Mouse (Mus musculus): ENCODE measurements around the gene Ppp2r5d.
A peak's percentile ranks its signal among the peaks of the same experiment; 100 is the strongest.

Ppp2r5d gene

DNA sequence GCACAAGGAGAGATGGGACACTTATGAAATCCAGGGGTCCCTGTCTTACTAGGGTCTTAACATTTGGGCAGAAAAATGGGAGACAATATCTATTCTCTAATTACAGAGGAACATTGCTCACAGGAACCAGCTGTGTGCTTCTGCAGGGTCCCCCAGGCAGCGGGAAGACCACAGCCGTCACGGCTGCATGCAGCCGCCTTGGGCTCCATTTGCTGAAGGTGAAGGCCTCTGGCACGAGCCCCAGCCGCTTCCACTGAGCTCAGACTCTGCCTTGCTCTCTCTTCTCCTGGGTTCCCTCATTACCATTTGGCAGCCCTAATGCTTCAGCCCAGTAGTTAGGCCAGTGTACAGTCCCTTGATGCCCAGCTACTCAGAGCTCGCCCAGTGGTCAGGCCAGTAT lies 16.2 kb upstream of the Ppp2r5d start:
- no peak for DNase-seq (ENCODE audit: low read depth, low spot score)

DNA sequence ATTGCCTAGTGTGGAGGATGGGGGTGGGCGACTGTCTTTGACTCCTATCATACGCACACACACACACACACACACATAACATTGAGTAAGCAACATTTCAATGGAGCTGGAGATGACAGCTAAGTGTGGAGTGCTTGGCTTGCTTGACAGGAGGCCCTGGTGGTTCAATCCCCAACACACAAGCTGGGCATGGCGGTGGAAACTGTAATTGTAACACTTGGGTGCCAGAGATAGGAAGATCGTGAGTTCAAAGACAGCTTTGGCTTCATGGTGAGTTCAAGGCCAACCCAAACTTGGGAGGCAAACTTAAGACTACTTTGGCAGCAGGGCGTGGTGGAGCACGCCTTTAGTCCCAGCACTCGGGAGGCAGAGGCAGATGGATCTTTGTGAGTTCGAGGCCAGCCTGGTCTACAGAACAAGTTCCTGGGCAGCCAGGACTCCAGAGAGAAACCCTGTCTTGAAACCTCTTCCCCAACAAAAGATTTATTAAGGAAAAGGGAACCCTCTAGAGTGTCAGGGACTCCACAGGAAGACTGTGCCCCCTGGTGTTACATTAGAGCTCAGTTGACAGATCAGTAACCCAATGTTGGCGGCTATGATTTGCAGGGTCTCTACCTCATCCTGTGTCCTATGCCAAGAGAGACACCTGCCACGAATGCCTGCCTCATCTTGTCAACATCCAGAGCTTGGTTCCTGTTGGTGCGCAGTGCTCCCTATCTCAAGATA lies 10.0 kb upstream of the Ppp2r5d start:
- DNase-seq (ENCODE audit: low read depth, low spot score): no peak

DNA sequence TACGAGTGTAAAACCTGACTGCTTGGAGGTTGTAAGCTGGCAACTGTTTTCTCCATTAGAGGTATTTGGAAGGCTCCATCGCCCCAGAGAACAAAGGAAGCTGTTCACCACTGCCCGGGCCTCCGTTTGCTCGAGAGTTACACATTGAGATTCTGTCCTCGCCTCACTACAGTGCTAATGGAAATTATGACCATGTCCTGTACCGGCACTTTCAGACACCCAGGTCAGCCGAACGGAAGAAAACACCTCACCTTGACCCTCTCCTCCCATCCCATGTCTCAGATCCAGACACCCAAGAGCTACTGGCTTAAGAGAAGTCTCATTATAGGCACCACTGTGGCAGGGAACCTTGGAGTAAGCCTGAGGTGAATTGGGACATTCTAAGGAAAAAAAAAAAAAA lies 8.9 kb upstream of the Ppp2r5d start:
- DNase-seq (ENCODE audit: low read depth, low spot score): no peak

DNA sequence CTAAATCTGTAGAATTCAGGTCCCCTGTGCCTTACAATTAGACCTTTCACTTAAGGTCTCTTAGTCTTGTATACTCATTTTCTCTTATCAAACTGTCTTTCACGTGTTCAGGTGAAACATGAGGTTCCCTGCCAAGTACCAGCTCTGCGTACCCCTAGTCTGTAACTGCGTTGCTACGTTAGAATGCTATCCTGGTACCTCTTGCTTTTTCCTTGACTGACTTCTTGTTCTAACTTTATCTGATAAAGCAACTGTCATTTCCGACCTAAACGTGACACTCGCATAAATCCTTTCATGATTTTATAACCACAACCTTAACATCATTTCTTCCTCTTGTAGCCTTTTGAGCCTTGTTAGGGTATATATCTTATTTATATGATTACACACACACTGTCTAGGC lies 7.5 kb upstream of the Ppp2r5d start:
- DNase-seq (ENCODE audit: low read depth, low spot score): no peak

DNA sequence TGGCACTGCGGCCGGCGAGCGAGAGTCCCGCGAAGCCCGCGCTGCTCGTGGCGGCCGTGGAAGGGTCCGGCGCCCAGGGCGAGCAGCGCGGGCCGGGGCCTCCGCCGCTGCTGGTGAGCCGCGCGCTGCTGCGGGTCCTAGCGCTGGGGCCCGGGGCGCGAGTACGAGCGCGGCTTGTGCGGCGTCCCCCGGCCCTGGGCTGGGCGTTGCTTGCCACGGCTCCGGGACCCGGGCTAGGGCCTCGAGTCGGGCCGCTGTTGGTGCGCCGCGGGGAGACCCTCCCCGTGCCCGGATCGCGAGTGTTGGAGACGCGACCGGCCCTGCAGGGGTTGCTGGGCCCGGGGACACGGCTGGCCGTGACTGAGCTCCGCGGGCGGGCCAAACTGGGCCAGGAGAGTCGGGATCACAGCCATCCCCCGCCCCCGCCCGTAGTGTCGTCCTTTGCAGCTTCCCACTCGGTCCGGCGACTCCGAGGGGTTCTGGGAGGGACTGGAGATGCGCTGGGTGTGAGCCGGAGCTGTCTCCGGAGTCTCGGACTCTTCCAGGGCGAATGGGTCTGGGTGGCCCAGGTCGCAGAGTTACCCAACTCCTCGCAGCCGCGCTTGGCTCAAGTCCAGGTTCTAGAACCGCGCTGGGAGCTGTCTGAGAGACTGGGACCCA lies 6.8 kb upstream of the Ppp2r5d start:
- peak; percentile 39 for DNase-seq (ENCODE audit: low read depth, low spot score)

DNA sequence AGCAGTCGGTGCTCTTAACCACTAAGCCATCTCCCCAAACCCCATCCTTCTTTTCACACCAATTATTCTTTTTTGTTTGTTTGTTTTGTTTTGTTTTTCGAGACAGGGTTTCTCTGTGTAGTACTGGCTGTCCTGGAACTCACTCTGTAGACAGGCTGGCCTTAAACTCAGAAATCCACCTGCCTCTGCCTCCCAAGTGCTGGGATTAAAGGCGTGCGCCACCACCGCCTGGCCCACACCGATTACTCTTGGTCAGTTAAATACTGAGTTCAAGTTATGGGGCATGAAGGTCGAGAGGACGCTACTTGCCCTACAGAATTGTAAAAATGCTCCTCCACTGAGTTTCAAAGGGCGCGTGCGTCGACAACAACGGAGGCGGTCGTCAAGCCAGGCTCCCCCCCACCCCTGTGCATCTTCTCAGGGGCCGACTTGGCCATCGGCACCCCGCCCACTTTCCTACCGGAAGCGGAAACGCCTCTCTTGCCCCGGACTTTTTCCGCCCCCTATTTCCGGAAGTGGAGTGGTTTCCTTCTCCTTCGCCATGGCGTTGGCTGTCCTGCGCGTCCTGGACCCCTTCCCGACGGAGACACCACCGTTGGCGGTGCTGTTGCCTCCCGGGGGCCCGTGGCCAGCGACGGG lies 6.2 kb upstream of the Ppp2r5d start, which contains the start of gene Pex6:
TSS of gene Pex6 (plus strand) at position 505 of the 639 bp plus-strand sequence.
- DNase-seq (ENCODE audit: low read depth, low spot score): peak; percentile 88

DNA sequence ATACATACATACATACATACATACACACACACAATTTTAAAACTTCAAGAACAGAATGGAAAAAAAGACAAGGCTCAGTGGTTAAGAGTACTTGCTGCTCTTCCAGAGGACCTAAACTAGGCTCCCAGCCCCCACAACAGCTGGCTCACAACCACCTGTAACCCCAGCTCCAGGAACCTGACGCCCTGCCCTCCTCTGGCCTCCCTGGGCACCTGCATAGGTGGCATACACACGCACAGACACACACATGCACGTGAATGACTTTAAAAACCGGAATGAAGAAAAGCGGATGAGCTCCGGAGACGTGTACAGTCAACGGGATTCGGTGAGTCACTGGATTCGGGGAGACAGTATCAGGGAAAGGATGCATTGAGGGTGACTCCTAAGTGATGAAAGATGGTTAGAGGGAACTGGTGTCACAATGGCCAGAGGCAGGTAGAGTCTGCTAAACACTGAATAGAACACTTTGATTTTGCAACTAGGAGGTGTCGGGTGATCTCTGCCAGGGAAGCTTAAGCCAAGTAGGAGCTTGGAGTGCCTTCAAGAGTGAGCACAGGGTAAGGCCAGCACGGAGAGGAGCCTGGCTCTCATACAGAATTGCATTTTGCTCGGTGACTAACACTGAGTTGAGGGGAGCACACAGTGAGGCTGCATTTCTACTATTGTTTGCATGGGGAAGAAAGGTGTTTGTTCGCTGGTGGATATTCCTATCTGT lies 1.6 kb upstream of the Ppp2r5d start:
- DNase-seq (ENCODE audit: low read depth, low spot score): no peak

DNA sequence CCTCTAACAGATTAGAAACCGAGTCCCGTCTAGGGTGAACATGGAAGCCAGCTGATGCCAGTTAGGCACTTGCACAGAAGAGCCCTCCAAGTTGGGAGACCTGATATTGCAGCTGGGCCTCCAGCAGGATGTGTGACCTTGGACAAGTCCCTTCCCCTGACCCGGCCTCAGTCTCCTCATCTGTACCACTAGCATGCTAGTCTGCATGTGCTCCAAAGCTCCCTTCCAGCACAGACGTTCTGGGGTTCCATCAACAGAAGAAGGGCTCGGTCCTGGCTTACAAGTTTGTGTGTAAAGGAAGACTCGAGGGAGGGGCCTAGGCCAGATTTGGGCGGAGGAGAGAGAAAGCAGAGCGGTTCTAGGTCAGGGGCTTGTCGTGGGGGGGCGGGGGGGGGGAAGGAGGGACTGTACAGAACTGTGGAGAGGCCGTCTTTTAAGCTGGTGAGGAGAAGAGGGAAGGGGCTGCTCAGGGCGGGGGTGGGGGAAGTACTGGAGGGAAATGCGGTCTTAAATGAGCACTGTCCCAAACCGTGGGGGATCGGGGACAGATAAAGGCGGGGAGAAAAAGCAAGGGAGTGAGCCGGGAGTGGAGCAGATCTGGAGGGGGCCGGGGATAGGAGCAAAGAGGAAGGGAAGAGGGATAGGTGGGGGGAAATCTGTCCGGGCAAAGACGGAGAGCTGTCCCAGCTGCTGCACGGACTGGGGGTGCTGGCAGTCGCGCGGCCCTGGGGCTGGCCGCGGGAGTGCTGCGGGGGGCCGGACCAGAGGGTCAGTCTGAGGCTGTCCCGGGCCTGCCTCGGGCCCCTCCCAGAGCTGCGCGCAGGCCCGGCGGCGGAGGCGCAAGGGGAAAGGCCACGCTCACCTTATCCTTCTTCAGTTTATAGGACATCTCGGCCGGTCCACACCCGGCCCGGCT lies 682 bp downstream of the Ppp2r5d start:
- DNase-seq (ENCODE audit: low read depth, low spot score): no peak

DNA sequence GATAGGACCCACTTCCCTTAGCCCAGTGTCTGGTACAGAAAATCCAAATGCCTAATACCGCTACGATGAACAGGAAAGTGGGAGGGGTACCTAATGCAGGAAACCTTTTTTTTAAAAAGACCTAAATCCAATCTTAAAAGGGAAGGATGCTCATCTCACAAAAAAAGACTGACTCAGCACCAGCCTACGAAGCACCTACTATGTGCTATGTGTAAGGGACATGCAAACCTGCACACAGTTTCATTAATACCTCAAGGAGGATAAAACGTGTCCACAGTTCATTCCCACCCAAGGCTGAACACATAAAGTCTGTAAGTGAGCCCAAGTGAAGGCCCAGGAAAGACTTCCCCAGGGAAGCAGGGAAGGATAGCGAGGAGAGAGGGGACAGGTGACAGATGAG lies 2.4 kb downstream of the Ppp2r5d start:
- DNase-seq (ENCODE audit: low read depth, low spot score): no peak

DNA sequence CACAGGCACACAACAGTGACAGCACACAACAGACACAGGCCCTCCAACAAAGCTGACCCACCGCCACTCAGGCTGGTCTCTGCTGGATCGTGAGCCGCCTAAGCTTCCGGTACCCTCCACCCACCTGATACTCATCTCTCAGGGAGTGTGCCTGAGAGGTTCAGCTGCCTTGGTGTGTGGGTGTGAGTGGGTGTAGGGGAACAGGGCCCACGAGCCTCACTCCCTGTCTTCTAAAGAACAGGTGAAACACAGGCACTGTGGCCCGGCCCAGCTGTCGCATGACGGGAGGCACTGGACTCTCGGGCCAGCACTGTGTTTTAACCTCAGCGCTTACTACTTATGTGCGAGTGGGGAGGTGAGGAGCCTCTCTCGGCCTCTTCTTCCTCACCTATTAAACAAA lies 2.8 kb downstream of the Ppp2r5d start:
- no peak for DNase-seq (ENCODE audit: low read depth, low spot score)

DNA sequence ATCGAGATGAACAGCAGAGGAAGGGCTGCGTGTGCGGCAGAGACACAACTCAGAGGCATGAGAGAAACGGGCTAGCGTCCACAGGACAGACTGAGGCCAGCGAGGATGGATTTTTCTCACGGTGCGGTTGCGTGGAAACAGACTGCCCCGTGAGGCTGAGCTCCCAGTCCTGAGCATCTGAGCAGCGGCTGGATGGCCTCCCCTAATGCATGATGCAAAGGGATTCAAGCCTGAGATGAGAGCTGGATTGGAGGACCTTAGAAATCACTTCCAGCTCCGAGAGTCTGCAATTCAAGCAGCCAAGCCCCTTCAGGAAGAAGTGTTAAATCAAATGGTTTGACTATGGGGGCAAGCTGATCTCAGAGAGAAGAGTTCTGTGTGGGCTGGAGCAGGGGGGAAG lies 3.4 kb downstream of the Ppp2r5d start:
- DNase-seq (ENCODE audit: low read depth, low spot score): no peak

DNA sequence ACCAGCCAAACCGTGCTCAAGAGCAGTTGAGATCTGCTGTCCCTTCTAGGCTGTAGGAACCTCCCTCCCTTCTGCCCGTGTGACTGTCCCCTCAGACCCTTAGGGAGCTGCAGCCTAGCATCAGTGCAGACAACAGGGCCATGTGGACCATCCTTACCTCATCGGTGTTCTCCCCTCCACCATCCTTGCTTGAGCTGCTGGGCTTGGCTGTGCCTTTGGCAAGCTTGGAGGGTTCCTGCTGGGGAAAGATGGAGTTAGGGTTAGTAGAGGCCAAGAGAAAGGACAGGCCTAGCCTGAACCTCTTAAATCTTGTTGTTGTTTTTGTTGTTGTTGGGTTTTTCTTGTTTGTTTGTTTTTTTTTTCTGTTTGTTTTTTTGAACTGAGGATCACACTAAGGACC lies 5.0 kb downstream of the Ppp2r5d start:
- DNase-seq (ENCODE audit: low read depth, low spot score): no peak

DNA sequence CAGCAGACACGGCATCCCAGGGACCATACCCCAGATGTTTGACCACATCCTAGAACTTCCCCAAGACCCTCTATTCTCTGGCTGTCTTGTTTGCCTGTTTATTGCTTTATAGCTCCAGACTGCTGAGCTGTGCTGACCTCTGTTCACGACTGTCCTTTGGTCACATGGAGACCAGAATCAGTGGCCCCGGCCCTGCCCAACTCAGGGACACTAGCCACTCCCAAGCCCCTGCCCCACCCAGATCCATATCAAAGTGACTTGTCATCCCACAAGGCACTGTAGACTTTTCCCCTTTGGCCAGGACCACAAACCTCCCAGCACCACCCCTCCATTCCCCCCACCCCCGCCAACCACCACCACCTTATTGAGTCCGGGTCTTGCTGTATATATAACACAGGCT lies 5.7 kb downstream of the Ppp2r5d start:
- DNase-seq (ENCODE audit: low read depth, low spot score): no peak

DNA sequence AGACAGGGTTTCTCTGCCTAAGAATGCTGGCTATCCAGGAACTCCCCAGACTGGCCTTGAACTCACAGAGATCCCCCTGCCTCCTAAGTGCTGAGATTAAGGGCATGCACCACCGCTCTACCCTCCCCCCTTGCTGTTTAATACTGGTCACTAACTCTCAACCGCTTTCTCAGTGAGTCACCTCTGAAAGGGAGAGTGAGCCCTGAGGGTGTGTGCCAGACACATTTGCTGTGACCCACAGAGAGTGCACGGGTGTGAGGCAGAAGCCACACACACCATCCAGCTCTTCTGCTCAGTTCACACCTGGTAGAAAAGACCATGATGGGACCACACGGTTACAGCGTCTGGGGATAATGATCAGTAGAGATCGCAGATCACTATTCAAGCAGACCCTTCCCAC lies 6.4 kb downstream of the Ppp2r5d start:
- no peak for DNase-seq (ENCODE audit: low read depth, low spot score)

DNA sequence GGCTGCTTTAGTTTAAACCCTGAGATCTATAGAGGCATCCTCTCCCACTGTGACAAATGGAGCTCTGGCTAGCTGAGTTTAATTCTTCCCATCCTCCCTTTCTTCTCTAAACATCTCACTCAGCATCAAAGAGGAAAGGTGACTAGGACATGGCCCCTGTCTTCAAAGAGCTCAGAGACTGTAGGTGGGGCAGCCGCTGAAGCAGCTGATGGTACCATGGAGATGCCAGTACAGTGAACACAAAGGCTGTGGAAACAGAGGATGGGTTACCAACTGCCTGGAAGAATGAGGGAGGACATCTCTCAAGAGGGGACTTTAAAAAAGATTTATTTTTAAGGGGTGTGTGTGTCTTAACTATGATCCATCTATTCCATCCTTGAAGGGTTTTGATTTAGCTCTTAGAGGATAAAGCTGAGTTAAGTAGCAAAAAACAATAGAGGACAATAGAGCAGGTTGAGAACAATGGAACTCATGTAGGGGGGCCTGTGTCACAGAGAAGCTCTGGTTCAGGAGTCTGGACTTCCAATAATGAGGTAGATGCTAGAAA lies 10.3 kb downstream of the Ppp2r5d start:
- DNase-seq (ENCODE audit: low read depth, low spot score): no peak

DNA sequence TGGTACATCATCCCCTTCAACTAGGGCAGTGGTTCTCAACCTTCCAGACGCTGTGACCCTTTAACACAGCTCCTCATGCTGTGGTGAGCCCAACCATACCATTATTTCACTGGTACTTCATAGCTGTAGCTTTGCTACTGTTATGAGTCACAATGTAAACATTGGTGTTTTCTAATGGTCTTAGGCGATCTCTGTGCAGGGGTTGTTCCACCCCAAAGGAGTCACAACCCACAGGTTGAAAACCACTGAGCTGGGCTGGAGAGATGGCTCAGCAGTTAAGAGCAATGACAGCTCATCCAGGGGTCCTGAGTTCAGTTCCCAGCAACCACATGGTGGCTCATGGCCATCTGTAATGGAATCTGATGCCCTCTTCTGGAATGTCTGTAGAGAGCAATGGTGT lies 13.5 kb downstream of the Ppp2r5d start:
- DNase-seq (ENCODE audit: low read depth, low spot score): no peak

DNA sequence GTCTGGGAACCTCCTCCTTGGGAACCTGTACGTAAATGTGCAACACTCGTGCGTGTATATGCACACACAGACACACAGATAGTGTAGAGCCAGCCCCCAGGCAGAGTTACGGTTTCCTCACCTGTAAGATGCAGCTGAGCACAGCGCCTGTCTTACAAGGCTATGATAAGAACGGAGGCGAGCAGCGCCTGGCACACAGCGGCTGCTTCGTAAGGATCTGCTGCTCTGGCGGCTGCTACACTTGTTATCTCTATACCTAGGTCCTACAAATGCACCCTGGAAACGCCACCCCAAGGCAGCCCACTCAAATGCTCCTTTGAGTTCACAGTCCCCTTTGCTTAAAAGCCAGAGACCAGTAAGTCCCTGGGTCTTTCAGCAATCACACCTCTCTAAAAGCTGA lies 14.2 kb downstream of the Ppp2r5d start:
- no peak for DNase-seq (ENCODE audit: low read depth, low spot score)

DNA sequence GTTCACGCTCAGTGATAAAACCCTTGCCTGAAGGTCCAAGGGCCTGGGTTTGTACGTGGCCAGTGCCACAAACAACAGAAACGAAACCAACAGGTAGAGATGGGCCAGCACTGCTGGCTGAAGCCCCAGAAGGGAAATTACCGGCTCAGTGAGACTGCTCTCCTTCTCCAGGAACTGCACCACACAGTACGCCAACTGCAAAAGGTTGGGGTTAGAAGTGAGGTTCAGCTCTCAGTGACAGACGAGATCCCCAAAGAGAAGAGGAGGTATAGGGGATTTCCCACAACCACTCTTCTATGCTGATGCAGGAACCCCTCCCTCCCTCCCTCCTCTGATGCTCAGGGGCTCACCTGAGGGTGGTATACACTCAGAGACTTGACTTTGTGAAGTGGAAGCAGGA lies 19.0 kb downstream of the Ppp2r5d start:
- no peak for DNase-seq (ENCODE audit: low read depth, low spot score)

DNA sequence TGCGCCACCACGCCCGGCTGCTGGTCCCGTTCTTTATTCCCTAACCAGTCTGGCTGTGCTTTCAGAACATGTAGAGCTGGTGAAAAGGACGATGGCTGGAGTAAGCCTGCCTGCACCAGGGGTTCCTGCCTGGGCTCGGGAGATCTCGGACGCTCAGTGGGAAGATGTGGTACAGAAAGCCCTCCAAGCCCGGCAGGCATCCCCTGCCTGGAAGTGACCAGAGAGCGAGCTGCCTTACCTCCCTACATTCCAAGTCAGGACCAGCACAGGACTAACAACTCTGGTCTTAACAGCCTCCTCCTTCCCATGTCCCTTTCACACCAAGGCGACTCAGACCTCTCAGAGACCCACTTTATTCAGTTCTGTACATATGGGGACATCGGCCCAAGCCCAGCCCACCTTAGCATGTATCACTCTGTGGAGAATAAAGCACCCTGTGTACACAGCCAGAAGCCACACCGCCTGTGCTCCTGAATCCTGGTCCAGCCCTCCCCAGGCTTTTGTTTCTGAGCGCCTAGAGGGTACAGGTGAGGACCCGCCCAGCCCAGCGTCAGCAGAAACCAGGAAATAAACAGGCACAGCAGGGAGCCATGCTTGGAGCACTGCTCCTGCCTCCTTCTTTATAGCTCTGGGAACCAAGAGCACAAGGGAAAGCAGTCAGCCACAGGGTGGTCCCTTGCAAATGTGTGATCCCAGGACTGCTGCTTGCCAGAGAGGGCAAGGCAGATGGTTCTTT lies 22.1 kb downstream of the Ppp2r5d start:
- DNase-seq (ENCODE audit: low read depth, low spot score): no peak

DNA sequence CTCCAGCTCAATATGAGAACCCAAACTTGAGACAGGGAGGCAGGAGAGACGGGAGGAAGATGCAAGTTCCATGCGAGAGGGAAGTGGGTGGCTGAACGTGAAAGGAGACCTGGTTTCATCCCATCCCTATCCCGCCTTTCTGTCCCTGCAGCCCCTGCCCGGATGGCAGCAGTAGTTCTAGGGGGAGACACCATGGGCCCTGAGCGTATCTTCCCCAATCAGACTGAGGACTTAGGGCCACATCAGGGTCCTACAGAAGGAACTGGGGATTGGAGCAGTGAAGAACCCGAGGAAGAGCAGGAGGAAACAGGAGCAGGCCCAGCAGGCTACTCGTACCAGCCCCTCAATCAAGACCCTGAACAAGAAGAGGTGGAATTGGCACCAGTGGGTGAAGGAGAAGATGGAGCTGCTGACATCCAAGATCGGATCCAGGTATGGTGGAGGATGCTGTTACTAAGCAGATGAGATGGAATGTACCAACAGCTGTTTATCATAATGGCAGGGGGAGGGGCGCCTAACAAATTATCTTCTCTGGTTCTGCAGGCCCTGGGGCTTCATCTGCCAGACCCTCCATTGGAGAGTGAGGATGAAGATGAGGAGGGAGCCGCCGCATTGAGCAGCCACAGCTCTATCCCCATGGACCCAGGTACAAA lies 23.3 kb downstream of the Ppp2r5d start:
- no peak for DNase-seq (ENCODE audit: low read depth, low spot score)
